Mouse (Mus musculus): ENCODE measurements at regions not wholly inside any gene's neighbourhood (a gene's known extent, or its start where the extent isn't known, plus 50 kb on each side); places are given as distances from the start of the nearest gene placed in this dataset.

DNA sequence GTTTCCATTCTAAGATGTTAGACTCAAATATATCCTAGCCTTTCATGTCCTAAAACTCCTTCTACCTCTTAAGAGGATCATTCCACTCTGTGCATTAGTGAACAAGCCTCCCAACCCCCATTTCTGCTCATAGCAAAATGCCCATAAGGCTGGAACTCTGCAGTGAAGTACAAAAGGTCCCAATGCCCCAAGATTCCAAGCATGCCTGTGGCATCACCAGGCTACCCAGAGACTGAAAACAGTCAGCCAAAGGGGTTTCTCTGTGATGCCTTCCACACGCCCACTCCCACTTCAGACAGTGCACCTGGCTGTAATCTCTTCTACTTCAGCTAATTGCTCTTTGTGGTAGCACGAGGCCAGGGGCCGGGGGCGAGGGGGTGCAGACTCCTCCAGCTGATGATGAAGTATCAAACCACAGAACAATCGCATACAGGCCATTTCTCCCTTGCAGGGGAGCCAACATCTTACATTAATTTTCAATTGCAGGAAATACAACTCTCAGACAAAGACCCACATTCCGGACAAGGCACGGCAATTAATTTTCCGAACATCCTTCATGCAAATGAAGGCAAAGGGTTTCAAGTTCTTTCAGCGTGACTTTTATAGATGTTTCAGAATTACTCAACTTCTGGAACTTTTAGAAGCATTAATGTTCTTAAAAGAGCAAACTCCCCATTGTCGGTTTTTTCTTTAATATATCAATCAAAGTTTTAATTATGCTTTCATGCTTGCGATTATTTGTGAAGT, 313.6 kb downstream of the 1500009L16Rik start:
- TF ChIP-seq CTCF (IDR thresholded peaks at IDR 0.05; ENCODE audit: low read depth, low read length): no peak
- no peak for TF ChIP-seq POLR2A (IDR thresholded peaks at IDR 0.05; ENCODE audit: extremely low read depth, insufficient read depth, low read length)
